Mouse (Mus musculus) limb, embryonic 10.5 days (tissue): ENCODE measurements around the gene Pih1d2. TPM values are rescaled to one million over a fixed set of nuclear protein-coding genes. Genes with fewer than 3 reads are reported as not detected.
A peak's percentile ranks its signal among the peaks of the same experiment; 100 is the strongest.

ENCODE experiments used
- DNase-seq: peaks from one replicate; pipeline ENCODE4 v3.0.0-alpha.2; 2017; ENCODE audit warnings: low spot score
- H3K27ac ChIP-seq: fragments of 300-500 bp; sonication (generic); 2 replicates; pipeline ENCODE4 v1.5.1; 2016; ENCODE audit warnings: mild to moderate bottlenecking
- H3K27me3 ChIP-seq: fragments of 300-500 bp; sonication (generic); 2 replicates; pipeline ENCODE4 v1.6.1; 2016; ENCODE audit warnings: low read depth, mild to moderate bottlenecking; ENCODE audit not compliant: poor library complexity, severe bottlenecking
- H3K36me3 ChIP-seq: fragments of 300-500 bp; sonication (generic); 2 replicates; pipeline ENCODE4 v1.6.1; 2016; ENCODE audit warnings: mild to moderate bottlenecking, moderate library complexity
- H3K4me1 ChIP-seq: fragments of 300-500 bp; sonication (generic); 2 replicates; pipeline ENCODE4 v1.6.1; 2016
- H3K4me3 ChIP-seq: fragments of 300-500 bp; sonication (generic); 2 replicates; pipeline ENCODE4 v1.5.1; 2016; ENCODE audit warnings: mild to moderate bottlenecking, moderate library complexity
- H3K9me3 ChIP-seq: fragments of 300-500 bp; sonication (generic); replicated peaks from 2 replicates; pipeline ENCODE4 v1.6.1; 2016; ENCODE audit warnings: mild to moderate bottlenecking
- WGBS: fragments of 180-500 bp; shearing (Covaris S2); methylation state at CpG from one replicate; pipeline ENCODE4 v1.1.7; 2016; 5-methylcytosine and 5-hydroxymethylcytosine counted together
- polyA plus RNA-seq: library from polyadenylated mRNA; unstranded; fragments of >200 nt; fragmentation: Nextera tagmentation; extraction: Ambion mirVana; gene quantifications from 2 replicates; pipeline ENCODE4 v1.2.1, GENCODE M21; 2016

The Pih1d2 gene
- polyA plus RNA-seq, 1 experiment from 2014 or later: 5.1 TPM

GRCm38 (mm10) chr9:50646826-50647370 lies 29.8 kb downstream of the Pih1d2 start:
- Histone ChIP-seq H3K9me3 (no peaks in the 10 kb centered on the region), H3K36me3 (peaks cover 95% of the 10 kb centered on the region), H3K27ac (no peak overlapping the region), H3K27me3 (no peaks in the 10 kb centered on the region), H3K4me1 (no peaks in the 10 kb centered on the region), H3K4me3 (no peak overlapping the region)
- no peak for DNase-seq
- WGBS: 84% methylated on average over 10 of the region's 10 CpGs

- no peaks in the 10 kb centered on the region for H3K27me3 ChIP-seq
- H3K9me3 ChIP-seq: no peaks in the 10 kb centered on the region
- peaks cover 98% of the 10 kb centered on the region for H3K36me3 ChIP-seq
- H3K27ac ChIP-seq: no peak overlapping the region
- H3K4me1 ChIP-seq: no peaks in the 10 kb centered on the region
- DNase-seq: no peak
- WGBS: 97% methylated on average over 10 of the region's 10 CpGs
- no peak overlapping the region for H3K4me3 ChIP-seq
Observed at GRCm38 (mm10) chr9:50650503-50650902, 33.4 kb downstream of the Pih1d2 start.

GRCm38 (mm10) chr9:50658391-50658790 lies 41.3 kb downstream of the Pih1d2 start:
- Histone ChIP-seq H3K4me1 (peaks cover 17% of the 10 kb centered on the region), H3K9me3 (no peaks in the 10 kb centered on the region), H3K36me3 (peaks cover 49% of the 10 kb centered on the region), H3K27ac (0 out of 2 replicates have a peak overlapping the region, but pooled peaks have one; percentile 94), H3K27me3 (no peaks in the 10 kb centered on the region), H3K4me3 (peak overlapping the region; percentile 96)
- DNase-seq: no peak
- 37% methylated on average over 5 of the region's 5 CpGs for WGBS

GRCm38 (mm10) chr9:50658941-50659388 lies 41.8 kb downstream of the Pih1d2 start:
- under 1% methylated on average over 28 of the region's 28 CpGs for WGBS
- peak overlapping the region; percentile 94 for H3K27ac ChIP-seq
- DNase-seq: no peak
- no peaks in the 10 kb centered on the region for H3K9me3 ChIP-seq
- no peaks in the 10 kb centered on the region for H3K27me3 ChIP-seq
- H3K4me1 ChIP-seq: peaks cover 17% of the 10 kb centered on the region
- peaks cover 49% of the 10 kb centered on the region for H3K36me3 ChIP-seq
- H3K4me3 ChIP-seq: peak overlapping the region; percentile 96

GRCm38 (mm10) chr9:50659392-50660217 lies 42.5 kb downstream of the Pih1d2 start, which contains the start of gene Dlat:
Gene Dlat (minus strand): TSS chr9:50659780.
- peak within 1 kb of the TSS; percentile 94 for H3K27ac ChIP-seq
- no peaks in the 10 kb centered on the region for H3K9me3 ChIP-seq
- peaks cover 17% of the 10 kb centered on the region for H3K4me1 ChIP-seq
- peaks cover 49% of the 10 kb centered on the region for H3K36me3 ChIP-seq
- peak; percentile 91 for DNase-seq
- peak within 1 kb of the TSS; percentile 96 for H3K4me3 ChIP-seq
- H3K27me3 ChIP-seq: no peaks in the 10 kb centered on the region
- WGBS: under 1% methylated on average over 63 of the region's 63 CpGs

- peaks cover 49% of the 10 kb centered on the region for H3K36me3 ChIP-seq
- H3K27me3 ChIP-seq: no peaks in the 10 kb centered on the region
- peak; percentile 45 for DNase-seq
- H3K27ac ChIP-seq: peak overlapping the region; percentile 94; the same call in 1 of the 2 replicates
- H3K9me3 ChIP-seq: no peaks in the 10 kb centered on the region
- peak overlapping the region; percentile 96 for H3K4me3 ChIP-seq
- 25% methylated on average over 12 of the region's 12 CpGs for WGBS
- peaks cover 17% of the 10 kb centered on the region for H3K4me1 ChIP-seq
Observed at GRCm38 (mm10) chr9:50660431-50660830, 43.3 kb downstream of the Pih1d2 start.

- no peak overlapping the region for H3K4me3 ChIP-seq
- H3K4me1 ChIP-seq: peaks cover 4% of the 10 kb centered on the region
- no peak overlapping the region for H3K27ac ChIP-seq
- peaks cover 68% of the 10 kb centered on the region for H3K36me3 ChIP-seq
- no peaks in the 10 kb centered on the region for H3K27me3 ChIP-seq
- WGBS: 92% methylated on average over 5 of the region's 5 CpGs
- no peak for DNase-seq
- H3K9me3 ChIP-seq: no peaks in the 10 kb centered on the region
Observed at GRCm38 (mm10) chr9:50664826-50665225, 47.7 kb downstream of the Pih1d2 start.

GRCm38 (mm10) chr9:50666442-50666841 lies 49.3 kb downstream of the Pih1d2 start:
- Histone ChIP-seq H3K4me1 (no peaks in the 10 kb centered on the region), H3K9me3 (no peaks in the 10 kb centered on the region), H3K27ac (no peak overlapping the region), H3K27me3 (no peaks in the 10 kb centered on the region), H3K36me3 (peaks cover 73% of the 10 kb centered on the region), H3K4me3 (no peak overlapping the region)
- 87% methylated on average over 6 of the region's 6 CpGs for WGBS
- DNase-seq: no peak

- Histone ChIP-seq H3K27me3 (no peaks in the 10 kb centered on the region), H3K27ac (no peak overlapping the region), H3K36me3 (peaks cover 73% of the 10 kb centered on the region), H3K4me1 (no peaks in the 10 kb centered on the region), H3K9me3 (no peaks in the 10 kb centered on the region), H3K4me3 (no peak overlapping the region)
- WGBS: 84% methylated on average over 8 of the region's 8 CpGs
- DNase-seq: no peak
Observed at GRCm38 (mm10) chr9:50667579-50668498, 50.7 kb downstream of the Pih1d2 start.

GRCm38 (mm10) chr9:50670690-50671089 lies 53.6 kb downstream of the Pih1d2 start:
- Histone ChIP-seq H3K36me3 (peaks cover 62% of the 10 kb centered on the region), H3K9me3 (no peaks in the 10 kb centered on the region), H3K4me1 (no peaks in the 10 kb centered on the region), H3K27ac (no peak overlapping the region), H3K4me3 (no peak overlapping the region), H3K27me3 (no peaks in the 10 kb centered on the region)
- no peak for DNase-seq
- WGBS: 42% methylated on average over 5 of the region's 5 CpGs
